Mouse (Mus musculus) bone marrow, adult 2 months (tissue): ENCODE results near the gene Epha3.

Experiments used
- CTCF ChIP-seq: fragments of 200-500 bp; IDR thresholded peaks from 2 replicates; pipeline ENCODE4 v1.5.1; 2011; ENCODE audit warnings: low read length, control low read depth; ENCODE audit not compliant: control insufficient read depth, insufficient read depth
- POLR2A ChIP-seq: fragments of 200-500 bp; IDR thresholded peaks from 2 replicates; pipeline ENCODE4 v1.6.1; 2011; ENCODE audit warnings: low read depth, mild to moderate bottlenecking, control low read depth, low read length, borderline replicate concordance; ENCODE audit not compliant: control insufficient read depth

DNA sequence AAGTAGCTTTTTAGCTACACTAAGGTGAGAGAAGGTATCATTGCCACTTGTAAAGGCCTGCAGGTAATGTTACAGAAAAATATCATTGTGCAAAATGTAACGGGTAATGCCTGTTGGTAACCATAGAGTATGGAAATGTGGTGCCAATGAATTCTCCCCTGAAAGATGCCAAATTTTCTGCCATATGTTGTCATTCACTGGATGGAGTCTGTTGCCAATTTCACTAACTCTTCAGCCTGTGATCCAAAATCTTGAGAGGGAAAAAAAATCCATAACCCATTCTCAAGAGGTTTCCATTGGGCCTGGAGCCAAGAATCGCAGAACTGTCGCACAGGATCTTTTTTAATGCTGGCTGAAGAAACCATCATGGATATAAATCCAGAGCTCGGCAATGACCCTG, 269.3 kb downstream of the Epha3 start:
- no peak for TF ChIP-seq POLR2A
- TF ChIP-seq CTCF: no peak
